Mouse (Mus musculus): ENCODE measurements around the gene Mia. TPM values are rescaled to one million over a fixed set of nuclear protein-coding genes. Genes with fewer than 3 reads are reported as not detected.

Gene Mia
- 13.1 TPM for polyA plus RNA-seq (2014; fragmentation: Illumina TruSeq; extraction: RNeasy Lipid Tissue Mini Kit (QIAGEN cat#74804); ENCODE audit: insufficient read depth, low read depth, low replicate concordance)

GRCm38 (mm10) chr7:27180837-27181695 lies at the start of gene Mia, which contains the start of gene Gm21983:
Gene Mia (minus strand): TSS chr7:27181157.
Gene Gm21983 (minus strand): TSS chr7:27181086.

GRCm38 (mm10) chr7:27228281-27228821 lies 47.4 kb upstream of the Mia start, which contains the start of gene Itpkc:
Gene Itpkc (minus strand): TSS chr7:27228661.

GRCm38 (mm10) chr7:27195681-27196611 lies 15.0 kb upstream of the Mia start, which contains the start of the genes BC024978 and Snrpa:
Gene BC024978 (plus strand): TSS chr7:27195781.
Gene Snrpa (minus strand): TSS chr7:27196271.

GRCm38 (mm10) chr7:27178324-27179216 lies 2.4 kb downstream of the Mia start, which contains the start of gene Rab4b:
Gene Rab4b (minus strand): TSS chr7:27178896.

GRCm38 (mm10) chr7:27166614-27167474 lies 14.1 kb downstream of the Mia start, which contains the start of gene Egln2:
Gene Egln2 (minus strand): TSS chr7:27166802.

GRCm38 (mm10) chr7:27153205-27153764 lies 27.7 kb downstream of the Mia start, which contains the start of gene Cyp2t4:
Gene Cyp2t4 (plus strand): TSS chr7:27153714.

Other genes with a start within 250 kb of the Mia start
- gene Cyp2a22, start 241.8 kb downstream of the Mia start, polyA plus RNA-seq (2014; fragmentation: Illumina TruSeq; extraction: RNeasy Lipid Tissue Mini Kit (QIAGEN cat#74804); ENCODE audit: insufficient read depth, low read depth, low replicate concordance): not detected
- gene Cyp2a12, start 152.1 kb downstream of the Mia start, polyA plus RNA-seq (2014; fragmentation: Illumina TruSeq; extraction: RNeasy Lipid Tissue Mini Kit (QIAGEN cat#74804); ENCODE audit: insufficient read depth, low read depth, low replicate concordance): not detected
- 1,698 TPM for gene Cyp2f2, start 61.2 kb downstream of the Mia start, polyA plus RNA-seq (2014; fragmentation: Illumina TruSeq; extraction: RNeasy Lipid Tissue Mini Kit (QIAGEN cat#74804); ENCODE audit: insufficient read depth, low read depth, low replicate concordance)
- not detected for gene Cyp2t4, start 27.4 kb downstream of the Mia start, polyA plus RNA-seq (2014; fragmentation: Illumina TruSeq; extraction: RNeasy Lipid Tissue Mini Kit (QIAGEN cat#74804); ENCODE audit: insufficient read depth, low read depth, low replicate concordance)
- 58.1 TPM for gene Egln2, start 14.4 kb downstream of the Mia start, polyA plus RNA-seq (2014; fragmentation: Illumina TruSeq; extraction: RNeasy Lipid Tissue Mini Kit (QIAGEN cat#74804); ENCODE audit: insufficient read depth, low read depth, low replicate concordance)
- 40.8 TPM for gene Rab4b, start 2.3 kb downstream of the Mia start, polyA plus RNA-seq (2014; fragmentation: Illumina TruSeq; extraction: RNeasy Lipid Tissue Mini Kit (QIAGEN cat#74804); ENCODE audit: insufficient read depth, low read depth, low replicate concordance)
- gene Gm21983, start 71 bp downstream of the Mia start, polyA plus RNA-seq (2014; fragmentation: Illumina TruSeq; extraction: RNeasy Lipid Tissue Mini Kit (QIAGEN cat#74804); ENCODE audit: insufficient read depth, low read depth, low replicate concordance): not detected
- 4.4 TPM for gene BC024978, start 14.6 kb upstream of the Mia start, polyA plus RNA-seq (2014; fragmentation: Illumina TruSeq; extraction: RNeasy Lipid Tissue Mini Kit (QIAGEN cat#74804); ENCODE audit: insufficient read depth, low read depth, low replicate concordance)
- 42.6 TPM for gene Snrpa, start 15.1 kb upstream of the Mia start, polyA plus RNA-seq (2014; fragmentation: Illumina TruSeq; extraction: RNeasy Lipid Tissue Mini Kit (QIAGEN cat#74804); ENCODE audit: insufficient read depth, low read depth, low replicate concordance)
- gene Itpkc, start 47.5 kb upstream of the Mia start, polyA plus RNA-seq (2014; fragmentation: Illumina TruSeq; extraction: RNeasy Lipid Tissue Mini Kit (QIAGEN cat#74804); ENCODE audit: insufficient read depth, low read depth, low replicate concordance): 4.7 TPM
- gene Coq8b, start 51.9 kb upstream of the Mia start, polyA plus RNA-seq (2014; fragmentation: Illumina TruSeq; extraction: RNeasy Lipid Tissue Mini Kit (QIAGEN cat#74804); ENCODE audit: insufficient read depth, low read depth, low replicate concordance): 28.4 TPM
- gene Numbl, start 77.3 kb upstream of the Mia start, polyA plus RNA-seq (2014; fragmentation: Illumina TruSeq; extraction: RNeasy Lipid Tissue Mini Kit (QIAGEN cat#74804); ENCODE audit: insufficient read depth, low read depth, low replicate concordance): 7.2 TPM
- 197 TPM for gene Ltbp4, start 156.5 kb upstream of the Mia start, polyA plus RNA-seq (2014; fragmentation: Illumina TruSeq; extraction: RNeasy Lipid Tissue Mini Kit (QIAGEN cat#74804); ENCODE audit: insufficient read depth, low read depth, low replicate concordance)
- gene Shkbp1, start 174.9 kb upstream of the Mia start, polyA plus RNA-seq (2014; fragmentation: Illumina TruSeq; extraction: RNeasy Lipid Tissue Mini Kit (QIAGEN cat#74804); ENCODE audit: insufficient read depth, low read depth, low replicate concordance): 25.2 TPM
- not detected for gene Gm20479, start 176.3 kb upstream of the Mia start, polyA plus RNA-seq (2014; fragmentation: Illumina TruSeq; extraction: RNeasy Lipid Tissue Mini Kit (QIAGEN cat#74804); ENCODE audit: insufficient read depth, low read depth, low replicate concordance)

Data from lung, adult 10 weeks (tissue).